Mouse (Mus musculus): ENCODE data around the gene Hsf4. TPM values are rescaled to one million over a fixed set of nuclear protein-coding genes. Genes with fewer than 3 reads are reported as not detected.

Hsf4 gene
- polyA plus RNA-seq, 1 experiment from 2014 or later, result 0.25 TPM

- H3K27me3 ChIP-seq (replicated peaks; ENCODE audit: control insufficient read depth, insufficient read depth, low read length), result peaks cover 51% of the 10 kb centered on the region
- H3K4me2 ChIP-seq (ENCODE audit: low read length), result no peak overlapping the region
- no peak overlapping the region for H3K4me3 ChIP-seq (replicated peaks; ENCODE audit: low read length)
- WGBS, result 68% methylated on average over 7 of the region's 7 CpGs
- no peak overlapping the region for H3K27ac ChIP-seq (ENCODE audit: low read length)
- no peaks in the 10 kb centered on the region for H3K36me3 ChIP-seq (ENCODE audit: control insufficient read depth, insufficient read depth)
- no peak overlapping the region for H3K9ac ChIP-seq (replicated peaks; ENCODE audit: low read depth, low read length)
- peaks cover 24% of the 10 kb centered on the region for H3K4me1 ChIP-seq (replicated peaks; ENCODE audit: control insufficient read depth, insufficient read depth, low read length)
- ATAC-seq, result no peak
- H3K9me3 ChIP-seq (ENCODE audit: control insufficient read depth, low read length), result peaks cover 2% of the 10 kb centered on the region; the same call in 1 of the 2 replicates
Observed at GRCm38 (mm10) chr8:105257318-105258114, 12.1 kb upstream of the Hsf4 start.

- peak overlapping the region; percentile 35 for H3K4me3 ChIP-seq (replicated peaks; ENCODE audit: low read length)
- ATAC-seq, result peak; percentile 35
- WGBS, result 1% methylated on average over 55 of the region's 55 CpGs
- peak overlapping the region; percentile 55 for H3K4me2 ChIP-seq (ENCODE audit: low read length)
- peaks cover 55% of the 10 kb centered on the region for H3K27me3 ChIP-seq (replicated peaks; ENCODE audit: control insufficient read depth, insufficient read depth, low read length)
- H3K27ac ChIP-seq (ENCODE audit: low read length), result no peak overlapping the region
- H3K36me3 ChIP-seq (ENCODE audit: control insufficient read depth, insufficient read depth), result no peaks in the 10 kb centered on the region
- peak overlapping the region; percentile 13; the same call in 1 of the 2 replicates for H3K9ac ChIP-seq (replicated peaks; ENCODE audit: low read depth, low read length)
- peaks cover 22% of the 10 kb centered on the region for H3K4me1 ChIP-seq (replicated peaks; ENCODE audit: control insufficient read depth, insufficient read depth, low read length)
- H3K9me3 ChIP-seq (ENCODE audit: control insufficient read depth, low read length), result peaks cover 2% of the 10 kb centered on the region; the same call in 1 of the 2 replicates
Observed at GRCm38 (mm10) chr8:105258911-105259720, 10.5 kb upstream of the Hsf4 start.

- Histone ChIP-seq H3K36me3 (ENCODE audit: control insufficient read depth, insufficient read depth) (no peaks in the 10 kb centered on the region), H3K9me3 (ENCODE audit: control insufficient read depth, low read length) (peaks cover 2% of the 10 kb centered on the region; the same call in 1 of the 2 replicates), H3K4me3 (replicated peaks; ENCODE audit: low read length) (peak overlapping the region; percentile 35), H3K27me3 (replicated peaks; ENCODE audit: control insufficient read depth, insufficient read depth, low read length) (peaks cover 58% of the 10 kb centered on the region), H3K27ac (ENCODE audit: low read length) (no peak overlapping the region), H3K4me1 (replicated peaks; ENCODE audit: control insufficient read depth, insufficient read depth, low read length) (peaks cover 24% of the 10 kb centered on the region), H3K9ac (replicated peaks; ENCODE audit: low read depth, low read length) (0 out of 2 replicates have a peak overlapping the region, but pooled peaks have one; percentile 13), H3K4me2 (ENCODE audit: low read length) (peak overlapping the region; percentile 55)
- 3% methylated on average over 30 of the region's 30 CpGs for WGBS
- ATAC-seq, result peak; percentile 56
Observed at GRCm38 (mm10) chr8:105259721-105260320, 9.8 kb upstream of the Hsf4 start.

GRCm38 (mm10) chr8:105260371-105261099, 9.1 kb upstream of the Hsf4 start:
- H3K9me3 ChIP-seq (ENCODE audit: control insufficient read depth, low read length), result peaks cover 2% of the 10 kb centered on the region; the same call in 1 of the 2 replicates
- peaks cover 24% of the 10 kb centered on the region for H3K4me1 ChIP-seq (replicated peaks; ENCODE audit: control insufficient read depth, insufficient read depth, low read length)
- no peak overlapping the region for H3K4me2 ChIP-seq (ENCODE audit: low read length)
- WGBS, result 58% methylated on average over 7 of the region's 7 CpGs
- peaks cover 60% of the 10 kb centered on the region for H3K27me3 ChIP-seq (replicated peaks; ENCODE audit: control insufficient read depth, insufficient read depth, low read length)
- no peaks in the 10 kb centered on the region for H3K36me3 ChIP-seq (ENCODE audit: control insufficient read depth, insufficient read depth)
- H3K27ac ChIP-seq (ENCODE audit: low read length), result no peak overlapping the region
- H3K9ac ChIP-seq (replicated peaks; ENCODE audit: low read depth, low read length), result no peak overlapping the region
- H3K4me3 ChIP-seq (replicated peaks; ENCODE audit: low read length), result no peak overlapping the region
- ATAC-seq, result no peak

- ATAC-seq, result no peak
- Histone ChIP-seq H3K27me3 (replicated peaks; ENCODE audit: control insufficient read depth, insufficient read depth, low read length) (peaks cover 66% of the 10 kb centered on the region), H3K4me3 (replicated peaks; ENCODE audit: low read length) (no peak overlapping the region), H3K9ac (replicated peaks; ENCODE audit: low read depth, low read length) (no peak overlapping the region), H3K4me1 (replicated peaks; ENCODE audit: control insufficient read depth, insufficient read depth, low read length) (peaks cover 24% of the 10 kb centered on the region), H3K27ac (ENCODE audit: low read length) (no peak overlapping the region), H3K4me2 (ENCODE audit: low read length) (no peak overlapping the region), H3K36me3 (ENCODE audit: control insufficient read depth, insufficient read depth) (no peaks in the 10 kb centered on the region), H3K9me3 (ENCODE audit: control insufficient read depth, low read length) (peaks cover 5% of the 10 kb centered on the region)
- WGBS, result 87% methylated on average over 12 of the region's 12 CpGs
Observed at GRCm38 (mm10) chr8:105261326-105261980, 8.1 kb upstream of the Hsf4 start.

- no peak overlapping the region; the same call in 1 of the 2 replicates for H3K4me3 ChIP-seq (replicated peaks; ENCODE audit: low read length)
- no peak overlapping the region for H3K9ac ChIP-seq (replicated peaks; ENCODE audit: low read depth, low read length)
- peaks cover 29% of the 10 kb centered on the region for H3K4me1 ChIP-seq (replicated peaks; ENCODE audit: control insufficient read depth, insufficient read depth, low read length)
- peaks cover 5% of the 10 kb centered on the region for H3K9me3 ChIP-seq (ENCODE audit: control insufficient read depth, low read length)
- no peak overlapping the region for H3K27ac ChIP-seq (ENCODE audit: low read length)
- 38% methylated on average over 16 of the region's 16 CpGs for WGBS
- ATAC-seq, result no peak
- H3K27me3 ChIP-seq (replicated peaks; ENCODE audit: control insufficient read depth, insufficient read depth, low read length), result peaks cover 78% of the 10 kb centered on the region
- no peaks in the 10 kb centered on the region for H3K36me3 ChIP-seq (ENCODE audit: control insufficient read depth, insufficient read depth)
- no peak overlapping the region for H3K4me2 ChIP-seq (ENCODE audit: low read length)
Observed at GRCm38 (mm10) chr8:105263244-105263912, 6.2 kb upstream of the Hsf4 start.

GRCm38 (mm10) chr8:105264024-105264982, 5.3 kb upstream of the Hsf4 start, which contains the start of the genes Tradd and Fbxl8:
Gene Tradd, minus strand, starts transcription at chr8:105264609.
Gene Fbxl8, plus strand, starts transcription at chr8:105264648.
- Histone ChIP-seq H3K4me2 (ENCODE audit: low read length) (peak within 1 kb of the TSS; percentile 89), H3K9me3 (ENCODE audit: control insufficient read depth, low read length) (peaks cover 5% of the 10 kb centered on the region), H3K36me3 (ENCODE audit: control insufficient read depth, insufficient read depth) (no peaks in the 10 kb centered on the region), H3K4me3 (replicated peaks; ENCODE audit: low read length) (peak within 1 kb of the TSS; percentile 73), H3K27me3 (replicated peaks; ENCODE audit: control insufficient read depth, insufficient read depth, low read length) (peaks cover 78% of the 10 kb centered on the region), H3K4me1 (replicated peaks; ENCODE audit: control insufficient read depth, insufficient read depth, low read length) (peaks cover 29% of the 10 kb centered on the region), H3K9ac (replicated peaks; ENCODE audit: low read depth, low read length) (peak within 1 kb of the TSS; percentile 73), H3K27ac (ENCODE audit: low read length) (no peak within 1 kb of the TSS)
- WGBS, result under 1% methylated on average over 48 of the region's 54 CpGs
- ATAC-seq, result peak; percentile 34
